Mouse (Mus musculus): ENCODE measurements around the gene 4930562C15Rik.

DNA sequence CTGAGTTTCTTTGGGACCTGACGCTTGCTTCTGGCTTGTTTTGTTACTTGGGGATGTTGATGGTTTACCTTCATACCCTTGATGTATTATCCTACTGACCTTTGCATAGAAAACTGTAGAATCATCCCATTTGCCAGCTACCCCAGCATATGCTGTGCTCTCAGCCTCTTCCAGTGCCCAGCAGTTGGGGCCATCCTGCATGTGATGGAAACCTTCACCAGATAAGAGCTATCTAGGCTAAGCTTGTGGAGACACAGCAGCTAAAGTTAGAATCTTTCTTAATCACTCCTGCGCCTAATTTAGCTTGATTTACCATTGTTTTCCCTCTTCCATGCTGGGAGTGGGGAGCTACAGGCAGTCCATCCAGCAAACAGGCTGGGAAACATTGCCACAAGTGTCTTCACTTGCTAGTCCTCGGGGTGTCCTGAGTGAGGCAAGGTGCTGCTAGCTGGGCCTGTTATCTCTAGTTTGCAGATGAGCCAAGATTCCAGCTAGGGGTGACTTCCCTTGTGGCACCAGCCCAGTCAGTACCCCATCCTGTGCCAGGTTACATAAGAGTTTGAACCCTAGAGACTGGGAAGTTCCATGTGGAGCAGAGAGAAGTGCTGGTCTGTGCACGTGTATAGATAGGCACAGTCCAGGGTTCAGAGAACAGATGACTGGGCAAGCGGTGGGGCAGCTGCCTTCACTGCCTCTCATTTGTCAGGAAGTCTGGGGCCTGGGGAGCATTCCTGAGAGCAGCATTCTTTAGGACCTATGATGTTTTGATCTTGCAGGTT is 61.2 kb downstream of the 4930562C15Rik start:
- TF ChIP-seq CTCF (IDR thresholded peaks at IDR 0.05; ENCODE audit: extremely low read depth, insufficient read length, insufficient replicate concordance, low read depth, low read length) (no peak), POLR2A (IDR thresholded peaks at IDR 0.05; ENCODE audit: low read depth, low read length) (no peak)

Measured in small intestine, adult 2 months (tissue).